Mouse (Mus musculus): ENCODE results near the gene Espnl. TPM values are rescaled to one million over a fixed set of nuclear protein-coding genes. Genes with fewer than 3 reads are reported as not detected.

Espnl gene
- total RNA-seq, 2 experiments from 2014 or later, result 0.17 TPM

GRCm38 (mm10) chr1:91370055-91370454 lies 48.2 kb downstream of the Espnl start:
- no peak for ATAC-seq (replicated peaks; ENCODE audit: poor library complexity)

- peak; percentile 80 for ATAC-seq (replicated peaks; ENCODE audit: poor library complexity)
These were observed 51.5 kb downstream of the Espnl start for GRCm38 (mm10) chr1:91373414-91373835.

- ATAC-seq (replicated peaks; ENCODE audit: poor library complexity), result peak; percentile 98
These were observed 58.7 kb downstream of the Espnl start for GRCm38 (mm10) chr1:91380453-91381090.

- ATAC-seq (replicated peaks; ENCODE audit: poor library complexity), result no peak
These were observed 59.2 kb downstream of the Espnl start for GRCm38 (mm10) chr1:91381091-91381471.

- ATAC-seq (replicated peaks; ENCODE audit: poor library complexity), result no peak
These were observed 68.5 kb downstream of the Espnl start for GRCm38 (mm10) chr1:91390369-91390768.

- peak; percentile 32 for ATAC-seq (replicated peaks; ENCODE audit: poor library complexity)
These were observed 76.0 kb downstream of the Espnl start for GRCm38 (mm10) chr1:91397927-91398259.

Other genes starting within 250 kb of the Espnl start
- 3.9 and 5.3 TPM in 2 replicates for gene Rbm44, start 177.0 kb upstream of the Espnl start, total RNA-seq (2015)
- 6.4 and 6.5 TPM in 2 replicates for gene Rbm44, start 177.0 kb upstream of the Espnl start, total RNA-seq (2017)
- 184 and 191 TPM in 2 replicates for gene Ramp1, start 142.3 kb upstream of the Espnl start, total RNA-seq (2015)
- 174 and 180 TPM in 2 replicates for gene Ramp1, start 142.3 kb upstream of the Espnl start, total RNA-seq (2017)
- 90.2 and 92.6 TPM in 2 replicates for gene Ube2f, start 71.8 kb upstream of the Espnl start, total RNA-seq (2015)
- gene Ube2f, start 71.8 kb upstream of the Espnl start, total RNA-seq (2017), result 46.8 and 58.6 TPM in 2 replicates
- gene Scly, start 23.7 kb upstream of the Espnl start, total RNA-seq (2015), result 19.8 and 20.0 TPM in 2 replicates
- 21.1 and 23.6 TPM in 2 replicates for gene Scly, start 23.7 kb upstream of the Espnl start, total RNA-seq (2017)
- gene Klhl30, start 28.9 kb downstream of the Espnl start, total RNA-seq (2015), result not detected in 2 replicates
- gene Klhl30, start 28.9 kb downstream of the Espnl start, total RNA-seq (2017), result 0.07 TPM in 1 of 2 replicates, not detected in the other
- gene Erfe, start 44.4 kb downstream of the Espnl start, total RNA-seq (2015), result 1.7 TPM in 1 of 2 replicates, not detected in the other
- gene Erfe, start 44.4 kb downstream of the Espnl start, total RNA-seq (2017), result 0.50 and 2.5 TPM in 2 replicates
- 71.6 and 91.4 TPM in 2 replicates for gene Ilkap, start 76.7 kb downstream of the Espnl start, total RNA-seq (2015)
- 120 and 137 TPM in 2 replicates for gene Ilkap, start 76.7 kb downstream of the Espnl start, total RNA-seq (2017)
- gene Hes6, start 92.0 kb downstream of the Espnl start, total RNA-seq (2015), result 34.4 and 35.4 TPM in 2 replicates
- 30.4 and 39.6 TPM in 2 replicates for gene Hes6, start 92.0 kb downstream of the Espnl start, total RNA-seq (2017)
- 7.0 and 7.8 TPM in 2 replicates for gene Per2, start 137.2 kb downstream of the Espnl start, total RNA-seq (2015)
- gene Per2, start 137.2 kb downstream of the Espnl start, total RNA-seq (2017), result 4.0 and 4.4 TPM in 2 replicates
- 3.1 and 4.9 TPM in 2 replicates for gene Traf3ip1, start 172.6 kb downstream of the Espnl start, total RNA-seq (2015)
- gene Traf3ip1, start 172.6 kb downstream of the Espnl start, total RNA-seq (2017), result 3.3 and 5.3 TPM in 2 replicates
- 3.9 and 5.2 TPM in 2 replicates for gene Asb1, start 218.5 kb downstream of the Espnl start, total RNA-seq (2015)
- gene Asb1, start 218.5 kb downstream of the Espnl start, total RNA-seq (2017), result 6.1 and 28.7 TPM in 2 replicates

Measured in megakaryocyte progenitor cell, adult 5-6 weeks (primary cell).